Mouse (Mus musculus) lung, postnatal 0 days (tissue): ENCODE measurements around the gene Ola1.

Source experiments
- CTCF ChIP-seq: IDR thresholded peaks from 2 replicates; pipeline ENCODE4 v1.5.1; 2016; ENCODE audit warnings: antibody characterized with exemption, mild to moderate bottlenecking
- EP300 ChIP-seq: IDR thresholded peaks from 2 replicates; pipeline ENCODE4 v1.6.1; 2016; ENCODE audit warnings: antibody characterized with exemption, mild to moderate bottlenecking, control low read depth

DNA sequence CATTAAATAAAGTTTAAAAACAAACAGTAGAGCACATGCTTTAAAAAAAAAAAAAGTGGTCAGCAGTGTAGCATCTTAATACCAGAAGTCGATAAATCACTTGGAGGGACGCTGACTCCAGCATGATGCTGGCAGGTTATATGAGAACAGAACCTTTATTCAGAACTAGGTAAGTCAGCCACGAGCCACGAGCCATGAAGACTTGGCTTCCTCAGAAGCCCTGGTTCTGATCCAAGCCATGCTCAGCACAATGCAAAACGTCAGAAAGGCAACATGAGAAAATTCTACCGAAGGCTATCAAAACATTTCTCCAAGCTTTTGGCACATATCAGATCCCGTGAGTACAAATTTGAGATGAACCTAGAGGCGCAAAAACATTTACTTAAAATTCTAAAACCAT lies 127.4 kb downstream of the Ola1 start:
- no peak for TF ChIP-seq CTCF
- no peak for TF ChIP-seq EP300
